Mouse (Mus musculus) ES-Bruce4 (cell line): Measurements from ENCODE around the gene Gtpbp3. TPM values are rescaled to one million over a fixed set of nuclear protein-coding genes. Genes with fewer than 3 reads are reported as not detected.
"Not testable (repeated sequence)": the region's sequence is repeated elsewhere in the genome, so short reads cannot be mapped to it uniquely, and the experiment has no call there.

Source experiments
- H3K27ac ChIP-seq: 2 replicates; pipeline ENCODE4 v1.5.1; 2012; ENCODE audit warnings: low read length, inconsistent platforms; ENCODE audit not compliant: insufficient read depth
- H3K27me3 ChIP-seq: 2 replicates; pipeline ENCODE4 v1.6.1; 2012; ENCODE audit warnings: mild to moderate bottlenecking, low read length, inconsistent platforms; ENCODE audit not compliant: control insufficient read depth, poor library complexity, insufficient read depth, severe bottlenecking
- H3K36me3 ChIP-seq: 2 replicates; pipeline ENCODE4 v1.6.1; 2012; ENCODE audit warnings: inconsistent platforms, mild to moderate bottlenecking, low read length, moderate library complexity; ENCODE audit not compliant: control insufficient read depth, poor library complexity, insufficient read depth, severe bottlenecking
- H3K4me1 ChIP-seq: one replicate; pipeline ENCODE4 v1.8.1; 2011; ENCODE audit warnings: low read length; ENCODE audit not compliant: control insufficient read depth, insufficient read depth
- H3K4me3 ChIP-seq: 2 replicates; pipeline ENCODE4 v1.5.1; 2011; ENCODE audit warnings: low read depth, mild to moderate bottlenecking, low read length
- H3K9ac ChIP-seq: 2 replicates; pipeline ENCODE4 v1.6.1; 2012; ENCODE audit warnings: low read depth, mild to moderate bottlenecking, inconsistent platforms; ENCODE audit not compliant: poor library complexity, severe bottlenecking
- H3K9me3 ChIP-seq: replicated peaks from 2 replicates; pipeline ENCODE4 v1.6.1; 2012; ENCODE audit warnings: mild to moderate bottlenecking, low read length, inconsistent platforms; ENCODE audit not compliant: control insufficient read depth, poor library complexity, insufficient read depth, severe bottlenecking
- CTCF ChIP-seq: IDR thresholded peaks from one replicate; pipeline ENCODE4 v1.8.1; 2011; ENCODE audit warnings: low read depth, low read length
- EP300 ChIP-seq: IDR thresholded peaks from 2 replicates; pipeline ENCODE4 v1.6.1; 2011; ENCODE audit warnings: low read depth, low read length; ENCODE audit not compliant: insufficient read depth
- POLR2A ChIP-seq: IDR thresholded peaks from one replicate; pipeline ENCODE4 v1.8.1; 2011; ENCODE audit warnings: low read length; ENCODE audit not compliant: insufficient read depth
- polyA plus RNA-seq: library from polyadenylated mRNA; stranded (reverse); fragments of >200 nt; gene quantifications from 2 replicates; pipeline ENCODE4 v1.2.4, GENCODE M21; 2011; ENCODE audit warnings: low read depth; ENCODE audit not compliant: missing spikeins, insufficient read depth, insufficient read length

Gene Gtpbp3
- polyA plus RNA-seq, 1 experiment: 16.3 TPM

DNA sequence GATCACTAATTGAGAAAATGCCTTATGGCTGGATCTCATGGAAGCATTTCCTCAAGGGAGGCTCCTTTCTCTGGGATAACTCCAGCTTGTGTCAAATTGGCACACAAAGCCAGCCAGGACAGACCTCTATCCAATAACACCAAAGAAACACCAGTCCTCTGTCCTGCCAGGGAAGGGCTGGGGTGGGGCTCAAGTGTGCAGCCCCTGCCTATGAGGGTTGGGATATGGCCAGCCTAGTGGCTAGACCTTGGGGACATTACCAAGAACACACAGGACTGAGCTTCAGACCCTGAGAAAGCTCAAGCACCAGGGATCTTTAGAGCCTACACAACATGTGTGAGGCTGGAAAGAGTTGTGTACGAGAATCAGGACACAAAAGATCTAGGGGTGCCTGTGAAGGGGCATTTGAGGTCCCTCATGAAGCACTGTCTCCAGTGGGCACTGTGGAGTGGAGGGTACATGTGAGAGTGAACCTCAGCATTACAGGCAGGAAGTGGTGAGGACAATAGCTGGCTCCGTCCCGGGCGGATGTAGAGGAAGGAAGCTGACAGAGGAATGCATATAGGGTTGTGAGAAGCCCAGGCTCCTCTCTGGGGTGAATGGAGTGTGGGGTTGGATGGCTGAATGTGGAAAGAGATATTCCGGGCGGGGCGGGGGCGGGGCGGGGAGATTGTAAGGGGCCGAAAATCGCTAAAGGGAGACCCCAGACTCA lies 40.6 kb downstream of the Gtpbp3 start:
- Histone ChIP-seq H3K36me3 (no peaks in the 10 kb centered on the region), H3K4me1 (peaks cover 5% of the 10 kb centered on the region), H3K4me3 (no peak overlapping the region), H3K27me3 (peaks cover 3% of the 10 kb centered on the region; the same call in 1 of the 2 replicates), H3K27ac (no peak overlapping the region), H3K9ac (no peak overlapping the region), H3K9me3 (no peaks in the 10 kb centered on the region)
- TF ChIP-seq EP300 (no peak), CTCF (no peak), POLR2A (no peak)

DNA sequence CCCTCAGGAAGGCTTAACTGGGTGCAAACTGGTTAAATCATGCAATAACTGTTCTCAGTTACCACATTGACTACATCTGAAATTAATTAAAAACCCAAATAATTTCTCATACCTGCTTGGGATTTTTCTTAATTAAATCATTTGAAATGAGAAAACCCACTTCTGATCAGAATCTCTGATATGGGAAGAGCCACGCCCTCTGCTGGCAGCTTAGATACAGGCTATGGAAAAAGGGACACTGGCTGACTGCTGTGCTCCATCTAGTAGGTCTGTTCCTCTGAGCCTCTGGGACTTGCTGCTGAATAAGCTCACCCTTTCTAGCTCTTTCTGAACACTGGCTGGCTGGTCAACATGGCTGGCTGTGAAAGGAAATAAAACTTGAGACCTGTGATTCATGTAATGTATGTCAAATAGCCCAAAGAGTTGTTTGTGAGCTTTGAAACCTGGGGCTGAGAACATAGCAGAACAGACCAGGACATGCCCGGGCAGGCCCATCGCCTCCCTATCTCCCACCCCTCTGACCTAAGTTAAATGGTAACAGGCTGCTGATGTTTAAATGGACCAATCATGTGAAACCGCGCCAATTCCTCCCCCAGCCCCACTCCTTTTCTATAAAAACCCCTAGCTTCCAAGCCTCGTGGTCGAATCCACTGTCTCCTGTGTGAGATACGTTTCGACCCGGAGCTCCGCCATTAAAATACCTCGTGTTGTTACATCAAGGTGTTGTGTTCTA lies 43.0 kb downstream of the Gtpbp3 start:
- H3K4me1 ChIP-seq, H3K27me3 ChIP-seq, H3K36me3 ChIP-seq, H3K9me3 ChIP-seq: not testable (repeated sequence)
- Histone ChIP-seq H3K9ac (peak overlapping the region; percentile 62), H3K4me3 (0 out of 2 replicates have a peak overlapping the region, but pooled peaks have one; percentile 17), H3K27ac (peak overlapping the region; percentile 86)
- 0 out of 2 replicates have a peak, but pooled peaks have one; percentile 22 for TF ChIP-seq EP300
- peak; percentile 43 for TF ChIP-seq CTCF

DNA sequence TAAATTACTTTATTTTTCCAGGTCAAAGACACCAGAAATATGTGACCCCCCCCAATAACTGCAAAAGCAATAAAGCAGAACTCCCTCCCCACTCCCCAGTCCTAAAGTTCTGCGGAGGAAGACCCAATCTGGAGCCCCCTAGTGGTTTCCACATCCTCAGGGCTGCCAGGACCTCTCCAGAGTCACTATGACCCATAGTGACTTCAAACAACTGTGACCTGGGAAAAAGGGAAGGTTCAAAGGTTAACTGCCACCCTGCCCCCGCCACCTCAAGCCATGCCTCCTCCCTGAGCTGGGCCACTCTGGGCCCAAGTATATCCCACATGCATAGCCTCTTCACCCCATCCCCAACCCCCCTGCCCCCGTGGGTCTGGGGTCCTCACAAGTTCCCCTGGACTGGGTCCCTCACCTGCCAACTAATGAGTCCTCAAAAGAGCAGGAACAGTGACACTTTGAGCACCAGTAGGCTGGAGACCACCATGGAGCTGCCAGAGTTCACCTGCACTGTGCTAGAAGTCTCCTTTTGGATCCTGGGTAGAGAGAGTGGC lies 46.4 kb downstream of the Gtpbp3 start:
- Histone ChIP-seq H3K36me3 (peaks cover 6% of the 10 kb centered on the region; the same call in 1 of the 2 replicates), H3K27me3 (no peaks in the 10 kb centered on the region), H3K9me3 (no peaks in the 10 kb centered on the region), H3K9ac (no peak overlapping the region), H3K4me3 (no peak overlapping the region), H3K27ac (no peak overlapping the region), H3K4me1 (peaks cover 2% of the 10 kb centered on the region)
- TF ChIP-seq CTCF: peak; percentile 24
- no peak for TF ChIP-seq EP300

DNA sequence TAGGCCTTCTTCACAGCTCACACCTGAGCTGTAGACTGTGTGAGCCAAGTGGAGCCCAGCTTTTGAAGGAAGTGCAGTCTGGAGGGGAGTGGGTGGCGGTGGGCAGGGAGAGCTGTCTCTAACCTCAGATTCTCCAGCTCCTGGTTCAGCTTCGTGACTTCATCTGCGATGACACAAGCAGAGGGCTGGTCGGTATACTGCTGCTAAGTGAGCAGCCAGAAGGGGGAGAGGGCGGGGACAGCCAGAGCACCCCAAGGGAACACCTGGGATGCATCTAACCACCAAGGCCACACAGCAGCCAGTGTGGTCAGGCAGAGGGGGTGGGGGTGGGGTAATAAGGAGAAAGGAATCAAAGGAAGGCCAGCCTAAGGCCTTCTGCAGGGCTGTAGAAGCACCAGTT lies 47.8 kb downstream of the Gtpbp3 start:
- Histone ChIP-seq H3K9ac (peak overlapping the region; percentile 54; the same call in 1 of the 2 replicates), H3K4me3 (peak overlapping the region; percentile 90), H3K27ac (no peak overlapping the region), H3K9me3 (no peaks in the 10 kb centered on the region), H3K4me1 (peaks cover 2% of the 10 kb centered on the region), H3K27me3 (no peaks in the 10 kb centered on the region), H3K36me3 (peaks cover 6% of the 10 kb centered on the region; the same call in 1 of the 2 replicates)
- TF ChIP-seq CTCF: no peak
- TF ChIP-seq EP300: no peak
- TF ChIP-seq POLR2A: no peak

DNA sequence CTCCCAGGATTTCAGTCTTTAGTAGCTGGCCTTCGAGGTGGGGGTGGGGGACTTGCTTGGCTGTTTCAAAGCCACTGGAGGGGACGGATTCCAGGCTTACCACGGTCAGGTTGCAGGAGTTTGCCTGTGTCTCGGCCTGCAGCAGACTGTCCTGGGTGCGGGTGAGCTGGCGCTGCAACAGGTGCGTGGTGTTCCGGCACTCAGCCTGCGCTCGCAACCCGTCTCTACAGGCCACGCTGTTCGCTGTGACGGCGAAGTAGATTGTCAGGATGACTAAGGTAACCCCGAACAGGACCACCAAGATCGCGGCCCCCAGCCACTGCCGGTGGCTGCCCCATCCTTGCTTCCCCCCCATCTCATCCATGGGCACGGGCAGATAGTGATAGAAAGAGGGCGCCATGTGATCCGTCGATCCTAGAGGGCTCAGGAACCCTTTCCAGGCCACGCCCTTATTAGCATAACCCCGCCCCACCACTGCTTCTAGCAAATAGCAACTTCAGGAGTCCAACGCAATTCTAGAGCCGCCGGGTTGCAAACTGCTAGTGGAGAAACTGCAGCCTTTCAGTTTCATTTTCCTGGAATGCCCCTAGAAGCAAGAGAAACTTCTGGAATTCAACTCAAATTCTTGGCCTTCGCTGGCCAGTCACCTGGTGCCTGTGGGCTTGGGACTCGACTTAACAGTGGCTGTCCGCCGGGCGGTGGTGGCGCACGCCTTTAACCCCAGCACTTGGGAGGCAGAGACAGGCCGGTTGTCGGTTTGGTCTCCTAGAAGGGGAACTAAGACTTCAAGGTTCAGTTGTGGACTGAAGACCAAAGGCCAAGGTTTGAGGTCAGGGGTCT lies 49.3 kb downstream of the Gtpbp3 start, which contains the start of gene Bst2:
TSS of gene Bst2 (minus strand) at position 429 of the 840 bp plus-strand sequence.
- Histone ChIP-seq H3K27me3 (no peaks in the 10 kb centered on the region), H3K27ac (peak within 1 kb of the TSS; percentile 39)

More for the DNA sequence above, 49.3 kb downstream of the Gtpbp3 start, which contains the start of gene Bst2:
- peak; percentile 70 for TF ChIP-seq POLR2A
- TF ChIP-seq CTCF: peak; percentile 13
- TF ChIP-seq EP300: 0 out of 2 replicates have a peak, but pooled peaks have one; percentile 21
- Histone ChIP-seq H3K36me3 (peaks cover 6% of the 10 kb centered on the region; the same call in 1 of the 2 replicates), H3K4me1 (peaks cover 2% of the 10 kb centered on the region), H3K9ac (peak within 1 kb of the TSS; percentile 54), H3K4me3 (peak within 1 kb of the TSS; percentile 90), H3K9me3 (no peaks in the 10 kb centered on the region)
